Mouse (Mus musculus): ENCODE measurements around the gene Nxph3. TPM values are rescaled to one million over a fixed set of nuclear protein-coding genes. Genes with fewer than 3 reads are reported as not detected.

Gene Nxph3
- polyA plus RNA-seq (2014; fragmentation: Illumina TruSeq; extraction: RNeasy Lipid Tissue Mini Kit (QIAGEN cat#74804); ENCODE audit: low read depth, low replicate concordance), result not detected

GRCm38 (mm10) chr11:95514298-95514861, at the start of gene Nxph3:
TSS of gene Nxph3 (minus strand) at chr11:95514570.

Other genes with a start within 250 kb of the Nxph3 start
- 29.5 TPM for gene Kat7, start 204.3 kb downstream of the Nxph3 start, polyA plus RNA-seq (2014; fragmentation: Illumina TruSeq; extraction: RNeasy Lipid Tissue Mini Kit (QIAGEN cat#74804); ENCODE audit: low read depth, low replicate concordance)
- 1.1 TPM for gene Fam117a, start 177.6 kb downstream of the Nxph3 start, polyA plus RNA-seq (2014; fragmentation: Illumina TruSeq; extraction: RNeasy Lipid Tissue Mini Kit (QIAGEN cat#74804); ENCODE audit: low read depth, low replicate concordance)
- 31.7 TPM for gene Slc35b1, start 129.9 kb downstream of the Nxph3 start, polyA plus RNA-seq (2014; fragmentation: Illumina TruSeq; extraction: RNeasy Lipid Tissue Mini Kit (QIAGEN cat#74804); ENCODE audit: low read depth, low replicate concordance)
- gene Spop, start 100.5 kb downstream of the Nxph3 start, polyA plus RNA-seq (2014; fragmentation: Illumina TruSeq; extraction: RNeasy Lipid Tissue Mini Kit (QIAGEN cat#74804); ENCODE audit: low read depth, low replicate concordance), result 136 TPM
- gene Ngfr, start 73.2 kb upstream of the Nxph3 start, polyA plus RNA-seq (2014; fragmentation: Illumina TruSeq; extraction: RNeasy Lipid Tissue Mini Kit (QIAGEN cat#74804); ENCODE audit: low read depth, low replicate concordance), result 0.12 TPM
- gene Phb, start 152.4 kb upstream of the Nxph3 start, polyA plus RNA-seq (2014; fragmentation: Illumina TruSeq; extraction: RNeasy Lipid Tissue Mini Kit (QIAGEN cat#74804); ENCODE audit: low read depth, low replicate concordance), result 15.4 TPM
- gene Zfp652, start 198.1 kb upstream of the Nxph3 start, polyA plus RNA-seq (2014; fragmentation: Illumina TruSeq; extraction: RNeasy Lipid Tissue Mini Kit (QIAGEN cat#74804); ENCODE audit: low read depth, low replicate concordance), result 10.8 TPM
- gene B130006D01Rik, start 209.0 kb upstream of the Nxph3 start, polyA plus RNA-seq (2014; fragmentation: Illumina TruSeq; extraction: RNeasy Lipid Tissue Mini Kit (QIAGEN cat#74804); ENCODE audit: low read depth, low replicate concordance), result not detected

Data from kidney, adult 10 weeks (tissue).